Mouse (Mus musculus): ENCODE data around the gene Mrpl36. TPM values are rescaled to one million over a fixed set of nuclear protein-coding genes. Genes with fewer than 3 reads are reported as not detected.

Mrpl36 gene
- total and polyA plus RNA-seq, 3 experiments: 140 to 147 TPM; not detected in 1

GRCm38 (mm10) chr13:73345102-73345890 is 17.0 kb downstream of the Mrpl36 start:
- Histone ChIP-seq H3K4me3 (ENCODE audit: control insufficient read depth in 1 of 2, insufficient read depth in 1 of 2, low read depth in 2 of 2, low read length in 2 of 2) (peak overlapping the region in 1 of 2 experiments; percentile 11; a peak in 1 of 4 replicates), H3K4me1 (ENCODE audit: control insufficient read depth in 1 of 2, insufficient read depth in 2 of 2, low read length in 2 of 2) (peaks cover 0 to 3% of the 10 kb centered on the region in 2 experiments; a peak in 1 of 4 replicates), H3K36me3 (ENCODE audit: control insufficient read depth in 1 of 2, insufficient read depth in 2 of 2, low read length in 2 of 2) (peaks cover 0 to 16% of the 10 kb centered on the region in 2 experiments; a peak in 2 of 4 replicates), H3K27ac (ENCODE audit: control insufficient read depth, low read depth, low read length) (no peak overlapping the region), H3K79me2 (ENCODE audit: control insufficient read depth, insufficient read depth, low read length, poor library complexity) (no peaks in the 10 kb centered on the region), H3K27me3 (ENCODE audit: control insufficient read depth in 1 of 2, insufficient read depth in 2 of 2, low read length in 2 of 2) (no peaks in the 10 kb centered on the region), H3K9ac (ENCODE audit: control insufficient read depth, low read depth, low read length, poor library complexity, severe bottlenecking) (peak overlapping the region; percentile 35; the same call in 1 of the 2 replicates), H3K9me3 (replicated peaks; ENCODE audit: insufficient read depth, low read length) (no peaks in the 10 kb centered on the region)
- DNase-seq (ENCODE audit: low read depth, low spot score): peak; percentile 87
- TF ChIP-seq MAZ (IDR thresholded peaks at IDR 0.05; ENCODE audit: low read depth, low read length) (no peak), NRF1 (IDR thresholded peaks at IDR 0.05; ENCODE audit: insufficient read depth, low read depth, low read length, poor library complexity, severe bottlenecking) (no peak), KAT2A (conservative IDR thresholded peaks at IDR 0.05; ENCODE audit: low read depth, low read length) (no peak), SMC3 (IDR thresholded peaks at IDR 0.05; ENCODE audit: low read depth, low read length) (peak; percentile 43; the same call in 1 of the 2 replicates), POLR2AphosphoS5 (IDR thresholded peaks at IDR 0.05; ENCODE audit: borderline replicate concordance, low read depth, low read length) (no peak), JUND (IDR thresholded peaks at IDR 0.05; ENCODE audit: low read depth, low read length) (peak; percentile 88), CTCF (IDR thresholded peaks at IDR 0.05 in 2 of 3, conservative IDR thresholded peaks at IDR 0.05 in 1 of 3; ENCODE audit: control insufficient read depth in 1 of 3, insufficient read depth in 1 of 3, low read depth in 2 of 3, low read length in 3 of 3, poor library complexity in 1 of 3, severe bottlenecking in 1 of 3) (peak; percentile 65 to 82 (median 75)), MAX (IDR thresholded peaks at IDR 0.05; ENCODE audit: low read length) (peak; percentile 81), POLR2A (IDR thresholded peaks at IDR 0.05; ENCODE audit: control insufficient read depth in 1 of 2, insufficient read depth in 1 of 2, low read depth in 1 of 2, low read length in 2 of 2, poor library complexity in 1 of 2) (no peak), USF2 (IDR thresholded peaks at IDR 0.05; ENCODE audit: borderline replicate concordance in 1 of 2, insufficient read depth in 1 of 2, low read depth in 1 of 2, low read length in 2 of 2) (no peak), MYB (IDR thresholded peaks at IDR 0.05; ENCODE audit: low read depth, low read length) (no peak), POLR2AphosphoS2 (IDR thresholded peaks at IDR 0.05; ENCODE audit: low read length) (no peak), ZMIZ1 (IDR thresholded peaks at IDR 0.05; ENCODE audit: low read depth, low read length) (no peak), TAL1 (IDR thresholded peaks at IDR 0.05; ENCODE audit: low read length) (peak; percentile 74), RCOR1 (IDR thresholded peaks at IDR 0.05; ENCODE audit: low read depth, low read length) (peak; percentile 79), EP300 (IDR thresholded peaks at IDR 0.05; ENCODE audit: low read depth in 1 of 2, low read length in 2 of 2) (peak; percentile 78 to 88), MAFK (IDR thresholded peaks at IDR 0.05; ENCODE audit: borderline replicate concordance, low read depth, low read length) (no peak), ELF1 (IDR thresholded peaks at IDR 0.05; ENCODE audit: low read depth, low read length) (no peak), GABPA (IDR thresholded peaks at IDR 0.05; ENCODE audit: low read depth, low read length) (no peak), E2F4 (IDR thresholded peaks at IDR 0.05; ENCODE audit: borderline replicate concordance, low read depth, low read length) (no peak), ZKSCAN1 (IDR thresholded peaks at IDR 0.05; ENCODE audit: low read depth, low read length) (no peak), ZNF384 (IDR thresholded peaks at IDR 0.05; ENCODE audit: low read depth, low read length) (no peak), GATA1 (IDR thresholded peaks at IDR 0.05; ENCODE audit: low read depth, low read length) (peak; percentile 91), CHD2 (IDR thresholded peaks at IDR 0.05; ENCODE audit: low read length) (no peak), MEF2A (IDR thresholded peaks at IDR 0.05; ENCODE audit: extremely low read depth, insufficient replicate concordance, low read depth, low read length, poor library complexity, severe bottlenecking) (no peak), SIN3A (IDR thresholded peaks at IDR 0.05; ENCODE audit: low read length) (peak; percentile 29), HCFC1 (IDR thresholded peaks at IDR 0.05; ENCODE audit: low read depth, low read length) (no peak), BHLHE40 (IDR thresholded peaks at IDR 0.05; ENCODE audit: borderline replicate concordance, low read depth, low read length) (peak; percentile 50; the same call in 1 of the 2 replicates), UBTF (IDR thresholded peaks at IDR 0.05; ENCODE audit: borderline replicate concordance, insufficient read depth, low read depth, low read length) (no peak), MXI1 (IDR thresholded peaks at IDR 0.05; ENCODE audit: low read depth, low read length) (peak; percentile 84; the same call in 1 of the 2 replicates), TBP (IDR thresholded peaks at IDR 0.05; ENCODE audit: low read depth, low read length) (0 out of 2 replicates have a peak, but pooled peaks have one; percentile 10), NELFE (IDR thresholded peaks at IDR 0.05; ENCODE audit: low read depth, low read length) (no peak), RAD21 (IDR thresholded peaks at IDR 0.05; ENCODE audit: low read depth, low read length) (peak; percentile 54), ETS1 (IDR thresholded peaks at IDR 0.05; ENCODE audit: low read depth, low read length) (0 out of 2 replicates have a peak, but pooled peaks have one; percentile 19), MYC (IDR thresholded peaks at IDR 0.05; ENCODE audit: low read depth, low read length) (peak; percentile 91)
